Mouse (Mus musculus) lung, postnatal 14 days (tissue): ENCODE measurements around the gene Igf2.

ENCODE experiments used
- DNase-seq: peaks from one replicate; pipeline ENCODE4 v3.0.0; 2021

The Igf2 gene

DNA sequence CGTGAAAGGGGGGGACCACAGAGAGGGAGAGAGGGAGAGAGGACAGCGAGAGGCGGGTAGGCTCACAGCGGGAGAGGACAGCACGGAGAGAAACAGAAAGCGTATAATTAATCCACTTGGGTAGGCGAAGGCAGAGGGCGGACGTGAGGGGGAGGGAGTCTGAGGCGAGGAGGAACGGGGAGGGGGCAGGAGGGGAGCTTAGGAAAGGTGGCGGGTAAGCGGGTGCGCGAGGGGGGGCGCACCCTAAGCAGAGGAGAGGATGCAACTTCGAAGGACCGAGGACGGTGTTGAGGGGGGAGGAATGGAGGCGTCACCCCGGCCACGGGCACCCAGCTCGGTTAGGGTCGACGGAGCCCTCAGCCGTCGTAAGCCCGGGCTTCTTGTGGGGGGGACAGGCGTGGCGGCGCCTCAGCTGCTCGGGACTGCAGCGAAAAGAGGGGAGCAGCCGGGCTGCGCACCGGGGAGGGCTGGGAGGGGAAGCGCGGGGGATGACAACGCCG is 7.9 kb downstream of the Igf2 start:
- DNase-seq, result no peak

GRCm38 (mm10) chr7:142657821-142658614 is 8.6 kb downstream of the Igf2 start:
- no peak for DNase-seq

DNA sequence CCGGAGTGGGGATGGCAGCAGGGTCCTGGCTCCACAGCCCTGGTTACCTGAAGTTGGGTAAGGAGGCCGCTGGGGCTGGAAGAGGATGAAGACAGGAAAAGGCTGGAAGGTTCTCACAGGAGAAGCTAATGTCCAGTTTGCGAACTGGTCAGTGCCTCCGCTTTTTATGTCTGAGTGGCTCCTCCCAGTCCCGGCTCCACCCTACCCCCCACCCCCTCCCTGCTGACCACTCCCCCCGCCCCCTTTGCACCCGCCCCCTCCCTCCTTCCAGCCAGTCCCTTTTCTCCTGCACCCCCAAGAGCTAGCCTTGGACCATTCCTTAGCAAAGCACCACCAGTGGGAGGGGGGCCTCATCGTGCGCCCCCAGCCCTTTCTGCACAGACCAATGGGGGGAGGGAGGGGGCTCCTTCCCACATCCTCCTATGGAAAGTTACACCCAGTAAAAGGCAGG is 9.2 kb downstream of the Igf2 start:
- DNase-seq, result no peak

- DNase-seq, result no peak
Measured at GRCm38 (mm10) chr7:142656055-142656454, 10.6 kb downstream of the Igf2 start.

DNA sequence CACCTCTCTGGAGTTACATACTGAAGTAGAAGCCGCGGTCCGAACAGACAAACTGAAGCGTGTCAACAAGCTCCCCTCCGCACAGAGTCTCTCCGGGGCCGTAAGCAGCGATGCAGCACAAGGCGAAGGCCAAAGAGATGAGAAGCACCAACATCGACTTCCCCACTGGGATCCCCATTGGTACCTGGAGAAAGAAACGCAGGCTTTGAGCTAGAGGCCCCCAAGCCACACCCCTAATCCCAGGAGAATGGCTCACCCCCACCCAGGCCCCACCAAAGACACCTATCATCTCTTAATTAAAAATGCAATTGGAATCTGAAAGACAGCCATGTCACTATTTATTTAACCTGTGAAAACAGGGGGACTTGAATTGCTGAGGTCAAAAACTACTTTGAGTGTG is 11.0 kb downstream of the Igf2 start:
- no peak for DNase-seq

DNA sequence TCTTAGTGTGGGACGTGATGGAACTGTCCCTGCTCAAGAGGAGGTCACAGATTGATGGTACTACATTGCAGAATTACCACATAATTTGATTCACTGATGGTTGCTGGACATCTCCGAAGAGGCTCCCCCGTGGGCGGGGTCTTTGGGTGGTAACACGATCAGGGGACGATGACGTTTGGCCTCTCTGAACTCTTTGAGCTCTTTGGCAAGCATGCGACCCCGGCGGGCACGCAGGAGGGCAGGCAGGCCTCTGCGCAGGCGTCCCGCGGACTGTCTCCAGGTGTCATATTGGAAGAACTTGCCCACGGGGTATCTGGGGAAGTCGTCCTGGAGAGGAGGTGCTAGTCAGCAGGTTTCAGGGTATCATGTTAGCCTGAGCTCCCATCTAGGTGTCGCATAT is 12.9 kb downstream of the Igf2 start:
- no peak for DNase-seq

- DNase-seq, result no peak
Measured at GRCm38 (mm10) chr7:142646676-142647075, 19.9 kb downstream of the Igf2 start.

- no peak for DNase-seq
Measured at GRCm38 (mm10) chr7:142645045-142645444, 21.6 kb downstream of the Igf2 start.

- DNase-seq, result no peak
Measured at GRCm38 (mm10) chr7:142636178-142636577, 30.4 kb downstream of the Igf2 start.

DNA sequence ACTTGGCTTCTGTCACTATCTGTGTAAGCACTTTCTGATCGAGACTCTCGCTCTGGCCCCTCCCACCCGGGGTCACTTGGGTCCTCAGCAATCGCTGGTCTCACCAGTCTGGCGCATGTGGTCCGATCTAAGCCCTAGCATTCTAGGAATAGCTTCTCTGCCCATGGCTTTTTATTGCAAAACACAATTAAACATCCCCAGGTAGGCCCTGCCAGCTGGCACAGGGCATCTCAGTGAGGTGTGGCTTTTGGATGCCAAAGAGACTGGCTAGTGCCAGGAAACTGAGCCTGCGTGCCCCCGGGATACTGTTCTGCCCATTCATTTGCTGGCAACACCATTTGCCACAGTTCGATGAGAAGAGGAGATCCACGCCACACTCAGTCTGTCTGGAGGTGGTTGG is 35.9 kb downstream of the Igf2 start:
- DNase-seq, result no peak

GRCm38 (mm10) chr7:142629806-142630205 is 36.8 kb downstream of the Igf2 start:
- no peak for DNase-seq

DNA sequence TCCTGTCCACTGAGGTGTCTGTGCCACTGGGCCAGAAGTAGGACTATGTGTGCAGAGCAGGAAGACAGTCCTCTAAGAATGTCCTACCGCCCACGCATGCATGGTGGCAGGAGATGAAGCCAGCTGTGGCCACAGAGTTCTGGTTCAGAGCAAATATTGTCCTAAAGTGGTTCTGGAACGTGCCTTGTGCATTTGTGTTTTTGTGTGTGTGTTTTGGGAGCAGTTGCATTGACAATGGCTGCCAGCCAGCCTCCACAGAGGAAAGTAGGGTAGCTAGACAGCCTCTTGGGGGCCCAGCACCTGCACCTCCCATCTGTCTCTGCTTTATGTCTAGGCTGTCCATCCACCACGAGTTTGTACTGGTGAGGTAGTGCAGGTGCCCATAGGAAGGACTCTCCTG is 44.4 kb downstream of the Igf2 start:
- no peak for DNase-seq

- DNase-seq, result no peak
Measured at GRCm38 (mm10) chr7:142613077-142613476, 53.5 kb downstream of the Igf2 start.

DNA sequence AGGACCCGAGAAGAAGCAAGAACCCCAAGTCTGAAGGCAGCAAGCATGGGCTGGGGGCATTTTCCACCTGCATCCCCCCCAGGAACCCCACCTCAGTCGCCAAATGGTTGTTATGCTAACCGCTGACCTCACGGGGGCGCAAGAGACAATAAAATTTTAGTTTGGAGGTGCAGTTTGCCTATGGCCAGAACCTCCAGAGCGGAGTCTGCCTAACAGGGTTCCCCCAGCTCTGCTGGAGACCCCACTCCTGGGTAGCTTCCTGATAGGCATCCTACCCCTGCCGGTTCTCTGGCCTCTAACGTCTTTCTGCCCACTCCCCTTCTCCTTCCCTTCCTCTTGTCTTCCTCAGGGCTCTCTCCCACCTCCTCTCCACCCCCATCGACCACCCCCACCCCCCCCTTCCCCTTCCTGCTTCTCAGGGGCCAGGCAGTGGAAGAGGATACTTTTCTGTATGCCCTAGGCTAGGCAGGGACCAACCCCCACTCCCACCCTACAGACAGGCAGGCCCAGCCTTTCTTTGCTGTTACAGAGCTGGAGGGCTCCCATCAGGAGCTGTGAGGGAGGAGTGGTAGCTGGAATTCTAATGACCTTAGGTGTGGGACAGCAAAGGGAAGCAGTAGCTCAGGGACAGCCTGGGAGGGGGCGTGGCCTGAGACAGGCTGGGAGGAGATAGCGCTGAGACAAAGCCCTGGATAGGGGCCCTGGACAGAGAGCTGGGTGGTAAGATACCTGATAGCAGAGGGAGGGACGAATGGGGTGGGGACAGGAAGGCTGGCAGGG is 55.8 kb downstream of the Igf2 start:
- peak; percentile 69 for DNase-seq

DNA sequence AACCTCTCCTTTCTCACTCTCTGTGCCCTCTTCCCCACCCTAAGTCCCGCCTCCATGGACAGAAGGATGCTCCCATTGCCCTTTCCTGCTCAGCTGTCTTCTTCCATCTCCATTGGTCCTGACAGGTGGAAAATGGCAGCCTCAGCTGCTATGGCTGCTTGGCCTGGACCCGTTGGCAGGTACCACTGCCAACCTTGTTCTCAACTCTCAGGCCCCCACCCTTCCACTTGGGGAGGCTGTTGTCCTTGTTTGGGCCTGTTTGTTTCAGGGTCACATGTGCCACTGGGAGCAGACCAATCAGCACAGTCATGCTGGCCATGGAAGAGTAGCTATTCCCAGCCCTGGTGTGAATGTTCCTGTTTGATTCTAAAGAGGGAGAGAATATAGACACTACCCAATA is 65.7 kb downstream of the Igf2 start:
- no peak for DNase-seq
